Comparison of ENCODE assay signal across 22 mouse cellular contexts in genomic region chr7:100077071-100077470, GRCm38 (mm10). TPM values are rescaled to one million over a fixed set of nuclear protein-coding genes. Genes with fewer than 3 reads are reported as not detected.
DNase-seq lines count a peak whose midpoint lies in the region; ATAC-seq and TF ChIP-seq lines count a peak whose summit lies in the region.
"Had no signal": no experiment of that assay in that cellular context is flagged by ENCODE, and none has a peak within 500 bp of the region (broad histone marks: within the 10 kb centered on the region; RNA-seq: fewer than 3 reads in every experiment).

No protein-coding gene starts in this region.

- 62% methylated on average over 4 of the region's 4 CpGs for WGBS in kidney, embryonic 16.5 days
- WGBS in liver, adult 2 months: 28% methylated on average over 4 of the region's 4 CpGs
- 84% methylated on average over 4 of the region's 4 CpGs for WGBS in liver, embryonic 11.5 days

- no peaks in the 10 kb centered on the region for H3K4me1 ChIP-seq in kidney, embryonic 16.5 days (ENCODE audit: insufficient read depth, low read length)
- H3K4me1 ChIP-seq in liver, adult 2 months (ENCODE audit: control insufficient read depth, insufficient read depth, low read length): peaks cover 5% of the 10 kb centered on the region; the same call in 1 of the 2 replicates
- no peaks in the 10 kb centered on the region; the same call in 1 of the 2 replicates for H3K4me1 ChIP-seq in liver, embryonic 11.5 days (replicated peaks; ENCODE audit: control insufficient read depth, insufficient read depth, low read length)
- H3K4me1 ChIP-seq: forebrain, embryonic 12.5 days had no signal

- H3K36me3 ChIP-seq in kidney, embryonic 16.5 days (ENCODE audit: insufficient read depth, low read length): peaks cover 4% of the 10 kb centered on the region; the same call in 1 of the 2 replicates
- no peaks in the 10 kb centered on the region for H3K36me3 ChIP-seq in liver, adult 2 months (ENCODE audit: control insufficient read depth, insufficient read depth, low read length)
- H3K36me3 ChIP-seq in liver, embryonic 11.5 days (ENCODE audit: control insufficient read depth, insufficient read depth, low read length): peaks cover 4% of the 10 kb centered on the region

- no peak for TF ChIP-seq CTCF in liver, adult 2 months (IDR thresholded peaks at IDR 0.05; ENCODE audit: low read depth, low read length)

- no peak for ATAC-seq in kidney, embryonic 16.5 days (ENCODE audit: low FRiP score, low TSS enrichment)
- ATAC-seq in liver, embryonic 11.5 days (replicated peaks; ENCODE audit: low FRiP score): no peak
- no peak for ATAC-seq in CD4-positive, CD25-positive, alpha-beta regulatory T cell, adult 4 months
- ATAC-seq: activated CD4-positive, CD25-positive, alpha-beta regulatory T cell, adult 4 months; forebrain, embryonic 16.5 days; Patski had no signal

- no peaks in the 10 kb centered on the region for H3K27me3 ChIP-seq in kidney, embryonic 16.5 days (ENCODE audit: insufficient read depth, low read length)
- H3K27me3 ChIP-seq in liver, adult 2 months (ENCODE audit: control insufficient read depth, insufficient read depth, low read length): no peaks in the 10 kb centered on the region
- no peaks in the 10 kb centered on the region for H3K27me3 ChIP-seq in liver, embryonic 11.5 days (replicated peaks; ENCODE audit: control insufficient read depth, insufficient read depth, low read length)
- H3K27me3 ChIP-seq: CH12.LX; embryonic facial prominence, embryonic 13.5 days; forebrain, embryonic 12.5 days; heart, embryonic 15.5 days; Patski had no signal

- 0 out of 2 replicates have a peak, but pooled peaks cover 3% of the 10 kb centered on the region for H3K9me3 ChIP-seq in kidney, embryonic 16.5 days (ENCODE audit: low read length)
- H3K9me3 ChIP-seq in liver, embryonic 11.5 days (ENCODE audit: control insufficient read depth, low read length): no peaks in the 10 kb centered on the region
- H3K9me3 ChIP-seq: embryonic facial prominence, embryonic 13.5 days; forebrain, embryonic 12.5 days; heart, embryonic 15.5 days had no signal

- H3K4me3 ChIP-seq in kidney, embryonic 16.5 days (ENCODE audit: low read length): no peak overlapping the region
- H3K4me3 ChIP-seq in liver, adult 2 months (ENCODE audit: insufficient read depth, low read depth, low read length): no peak overlapping the region
- no peak overlapping the region for H3K4me3 ChIP-seq in liver, embryonic 11.5 days (ENCODE audit: low read depth, low read length)
- H3K4me3 ChIP-seq: embryonic facial prominence, embryonic 13.5 days; forebrain, embryonic 12.5 days; heart, adult 2 months; heart, embryonic 15.5 days had no signal

- no peak overlapping the region for H3K4me2 ChIP-seq in kidney, embryonic 16.5 days (replicated peaks; ENCODE audit: low read depth, low read length)
- H3K4me2 ChIP-seq in liver, embryonic 11.5 days: no peak overlapping the region
- H3K4me2 ChIP-seq: embryonic facial prominence, embryonic 13.5 days; forebrain, embryonic 12.5 days; heart, embryonic 11.5 days; heart, embryonic 15.5 days had no signal

- no peak overlapping the region for H3K27ac ChIP-seq in kidney, embryonic 16.5 days (ENCODE audit: low read length)
- no peak overlapping the region for H3K27ac ChIP-seq in liver, adult 2 months (replicated peaks; ENCODE audit: insufficient read depth, low read depth, low read length)
- no peak overlapping the region for H3K27ac ChIP-seq in liver, embryonic 11.5 days (ENCODE audit: low read depth, low read length)
- H3K27ac ChIP-seq: embryonic facial prominence, embryonic 13.5 days; forebrain, embryonic 12.5 days; heart, adult 2 months; heart, embryonic 15.5 days had no signal

- no peak for TF ChIP-seq POLR2A in liver, adult 2 months (IDR thresholded peaks at IDR 0.05; ENCODE audit: extremely low read depth, insufficient read depth, low read length)

- DNase-seq in kidney, adult 18-20 months: peak; percentile 31
- peak; percentile 79 for DNase-seq in liver, adult 2 months (ENCODE audit: extremely low read depth, low read depth, low spot score)
- no peak for DNase-seq in liver, embryonic 11.5 days (ENCODE audit: low spot score)
- DNase-seq in kidney, postnatal 14 days: peak; percentile 38
- DNase-seq in yolk sac, embryonic 10.5 days (ENCODE audit: low spot score): peak; percentile 80
- DNase-seq: adrenal gland, postnatal 14 days; cerebellum, adult 11-12 months; cerebellum, adult 9-10 months; cerebellum, postnatal 25 days; gastrocnemius, postnatal 14 days; heart, adult 2 months; heart, postnatal 14 days had no signal

- H3K9ac ChIP-seq in kidney, embryonic 16.5 days (replicated peaks; ENCODE audit: low read length): no peak overlapping the region
- no peak overlapping the region for H3K9ac ChIP-seq in liver, adult 2 months (ENCODE audit: low read depth, low read length)
- H3K9ac ChIP-seq in liver, embryonic 11.5 days (ENCODE audit: low read depth, low read length): no peak overlapping the region
- H3K9ac ChIP-seq: embryonic facial prominence, embryonic 13.5 days; forebrain, embryonic 12.5 days; heart, embryonic 15.5 days had no signal

- H3K79me2 ChIP-seq in liver, adult 2 months (ENCODE audit: control insufficient read depth, insufficient read depth, low read length): no peaks in the 10 kb centered on the region

RNA-seq across cellular contexts. Expression of gene Pold3, which starts 44.3 kb away (rescaled TPM):
- polyA plus RNA-seq in kidney, embryonic 16.5 days (2015; fragmentation: Nextera tagmentation; extraction: Ambion mirVana): 63.9 and 64.6 TPM in 2 replicates
- total RNA-seq in liver, adult 2 months (2014; rRNA removed): 8.9 and 9.0 TPM in 2 replicates
- 2.7 and 3.8 TPM in 2 replicates for polyA plus RNA-seq in liver, adult 2 months (2012; rRNA removed)
- 94.5 and 95.4 TPM in 2 replicates for polyA plus RNA-seq in liver, embryonic 11.5 days (2014; fragmentation: Nextera tagmentation; extraction: Ambion mirVana)
- polyA plus RNA-seq in CD4-positive, CD25-positive, alpha-beta regulatory T cell, adult 4 months (2017; shearing (Covaris generic)): 10 to 100 TPM; 37.3 to 46.3 TPM
